Mouse (Mus musculus) heart, adult 11 months (tissue): ENCODE measurements around the gene Chst11.
A peak's percentile ranks its signal among the peaks of the same experiment; 100 is the strongest.

Source experiments
- DNase-seq: peaks from one replicate; pipeline ENCODE4 v3.0.0; 2022

The Chst11 gene

GRCm38 (mm10) chr10:82984950-82985699 is at the start of gene Chst11:
TSS of gene Chst11 (plus strand) at chr10:82985498.
- DNase-seq, result peak; percentile 98

GRCm38 (mm10) chr10:82935774-82936173 is 49.5 kb upstream of the Chst11 start:
- DNase-seq, result no peak

- no peak for DNase-seq
Measured at GRCm38 (mm10) chr10:82953415-82953814, 31.9 kb upstream of the Chst11 start.

GRCm38 (mm10) chr10:82955117-82955516 is 30.2 kb upstream of the Chst11 start:
- DNase-seq, result no peak

GRCm38 (mm10) chr10:82958218-82958761 is 27.0 kb upstream of the Chst11 start:
- peak; percentile 92 for DNase-seq

- DNase-seq, result no peak
Measured at GRCm38 (mm10) chr10:82959316-82959715, 26.0 kb upstream of the Chst11 start.

GRCm38 (mm10) chr10:82961302-82961701 is 24.0 kb upstream of the Chst11 start:
- no peak for DNase-seq

- no peak for DNase-seq
Measured at GRCm38 (mm10) chr10:82962018-82962417, 23.3 kb upstream of the Chst11 start.

- DNase-seq, result no peak
Measured at GRCm38 (mm10) chr10:82962472-82963020, 22.8 kb upstream of the Chst11 start.

GRCm38 (mm10) chr10:82964491-82964890 is 20.8 kb upstream of the Chst11 start:
- no peak for DNase-seq

- DNase-seq, result no peak
Measured at GRCm38 (mm10) chr10:82966672-82967071, 18.6 kb upstream of the Chst11 start.

- DNase-seq, result no peak
Measured at GRCm38 (mm10) chr10:82969612-82970011, 15.7 kb upstream of the Chst11 start.

GRCm38 (mm10) chr10:82971549-82971948 is 13.7 kb upstream of the Chst11 start:
- DNase-seq, result no peak

- no peak for DNase-seq
Measured at GRCm38 (mm10) chr10:82974201-82974600, 11.1 kb upstream of the Chst11 start.

GRCm38 (mm10) chr10:82974627-82975177 is 10.6 kb upstream of the Chst11 start:
- DNase-seq, result no peak

GRCm38 (mm10) chr10:82975806-82976205 is 9.5 kb upstream of the Chst11 start:
- DNase-seq, result no peak

- no peak for DNase-seq
Measured at GRCm38 (mm10) chr10:82982286-82982685, 3.0 kb upstream of the Chst11 start.

- no peak for DNase-seq
Measured at GRCm38 (mm10) chr10:82985700-82986131, 418 bp downstream of the Chst11 start.

- no peak for DNase-seq
Measured at GRCm38 (mm10) chr10:82986251-82986992, 1.1 kb downstream of the Chst11 start.

- DNase-seq, result no peak
Measured at GRCm38 (mm10) chr10:82986993-82987349, 1.7 kb downstream of the Chst11 start.

- no peak for DNase-seq
Measured at GRCm38 (mm10) chr10:82987394-82987793, 2.1 kb downstream of the Chst11 start.

GRCm38 (mm10) chr10:82989418-82990025 is 4.2 kb downstream of the Chst11 start:
- DNase-seq, result no peak

GRCm38 (mm10) chr10:82990918-82991317 is 5.6 kb downstream of the Chst11 start:
- peak; percentile 95 for DNase-seq
